Mouse (Mus musculus): ENCODE results near the gene Slc1a1. TPM values are rescaled to one million over a fixed set of nuclear protein-coding genes. Genes with fewer than 3 reads are reported as not detected.

The Slc1a1 gene
- polyA plus RNA-seq, 1 experiment from 2014 or later = 20.5 TPM

DNA sequence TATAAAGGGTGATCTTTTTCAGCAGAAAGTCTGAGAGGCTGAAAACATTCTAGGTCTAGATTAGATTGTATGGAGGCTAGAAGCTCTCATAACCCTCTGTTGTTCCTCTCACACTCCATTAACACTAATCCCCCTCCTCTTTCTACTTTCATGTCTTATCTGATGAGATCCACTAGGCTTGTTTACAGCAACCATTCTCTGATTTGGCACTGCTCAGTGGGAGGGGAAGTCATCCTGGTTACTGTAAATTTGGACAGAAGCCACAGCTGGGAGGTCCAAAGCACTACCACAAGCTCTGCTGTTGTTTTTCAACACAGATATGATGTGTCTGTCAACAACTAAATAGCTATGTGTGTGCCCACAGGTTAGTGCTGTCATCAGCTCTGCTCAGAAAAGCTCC lies 3.5 kb upstream of the Slc1a1 start:
- H3K9me3 ChIP-seq (replicated peaks; ENCODE audit: low read length) = no peaks in the 10 kb centered on the region
- no peak for DNase-seq (ENCODE audit: low spot score)
- H3K36me3 ChIP-seq (ENCODE audit: insufficient read depth, low read length) = no peaks in the 10 kb centered on the region
- H3K27ac ChIP-seq = no peak overlapping the region
- TF ChIP-seq CTCF (IDR thresholded peaks at IDR 0.05; ENCODE audit: low read depth) = no peak
- H3K4me2 ChIP-seq (ENCODE audit: low read length) = no peak overlapping the region
- ATAC-seq (replicated peaks; ENCODE audit: low FRiP score, low read depth) = no peak
- no peak overlapping the region for H3K4me3 ChIP-seq (replicated peaks; ENCODE audit: low read depth, low read length)
- no peak overlapping the region for H3K9ac ChIP-seq (ENCODE audit: low read depth, low read length)
- 0 out of 2 replicates have a peak, but pooled peaks cover 6% of the 10 kb centered on the region for H3K4me1 ChIP-seq (replicated peaks; ENCODE audit: insufficient read depth, low read length)
- H3K27me3 ChIP-seq (ENCODE audit: insufficient read depth, low read length) = no peaks in the 10 kb centered on the region

DNA sequence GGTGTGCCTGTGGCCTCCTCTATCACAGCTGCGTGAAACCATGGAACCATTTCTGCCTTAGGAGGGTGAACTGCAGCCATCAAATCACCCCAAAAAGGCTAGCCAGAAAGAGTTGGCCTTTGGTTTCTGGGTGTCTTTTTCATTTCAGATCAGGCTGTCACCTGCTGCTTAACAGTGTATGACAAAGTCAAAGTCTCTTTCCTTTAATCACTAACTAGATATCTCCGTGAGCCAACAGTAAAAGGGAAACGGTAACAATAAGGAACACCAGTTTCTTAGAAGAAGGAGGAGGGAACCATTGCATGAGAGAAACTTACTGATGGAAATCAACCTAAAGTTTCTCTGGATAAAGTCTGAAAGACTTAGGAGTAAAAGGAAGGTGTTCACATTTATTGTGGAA lies 2.2 kb upstream of the Slc1a1 start:
- DNase-seq (ENCODE audit: low spot score) = no peak
- Histone ChIP-seq H3K9me3 (replicated peaks; ENCODE audit: low read length) (no peaks in the 10 kb centered on the region), H3K4me1 (replicated peaks; ENCODE audit: insufficient read depth, low read length) (0 out of 2 replicates have a peak, but pooled peaks cover 6% of the 10 kb centered on the region), H3K4me3 (replicated peaks; ENCODE audit: low read depth, low read length) (no peak overlapping the region), H3K36me3 (ENCODE audit: insufficient read depth, low read length) (no peaks in the 10 kb centered on the region), H3K27me3 (ENCODE audit: insufficient read depth, low read length) (no peaks in the 10 kb centered on the region), H3K9ac (ENCODE audit: low read depth, low read length) (no peak overlapping the region), H3K4me2 (ENCODE audit: low read length) (no peak overlapping the region), H3K27ac (no peak overlapping the region)
- 67% methylated on average over 3 of the region's 3 CpGs for WGBS
- no peak for TF ChIP-seq CTCF (IDR thresholded peaks at IDR 0.05; ENCODE audit: low read depth)
- no peak for ATAC-seq (replicated peaks; ENCODE audit: low FRiP score, low read depth)

DNA sequence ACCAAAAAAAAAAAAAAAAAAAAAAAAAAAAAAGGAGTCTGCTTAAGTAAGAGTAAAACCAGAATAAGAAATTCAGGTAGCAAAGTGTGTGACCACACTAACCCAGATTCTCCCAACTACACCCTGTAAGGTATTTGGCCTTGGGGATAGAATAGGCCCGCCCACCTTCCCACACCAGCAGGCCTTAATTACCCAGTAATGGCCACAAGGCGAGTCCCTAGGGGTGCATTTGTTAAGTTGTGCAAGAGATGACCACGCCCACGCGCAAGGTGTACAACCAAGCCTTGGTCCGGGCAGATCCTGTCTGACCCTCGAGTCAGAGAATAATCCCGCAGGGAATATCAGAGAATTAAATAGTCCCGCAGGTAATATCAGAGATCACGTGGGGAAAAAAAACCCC lies 461 bp upstream of the Slc1a1 start:
- ATAC-seq (replicated peaks; ENCODE audit: low FRiP score, low read depth) = peak; percentile 51; the same call in 1 of the 2 replicates
- Histone ChIP-seq H3K27ac (no peak overlapping the region), H3K4me3 (replicated peaks; ENCODE audit: low read depth, low read length) (peak overlapping the region; percentile 50), H3K4me2 (ENCODE audit: low read length) (peak overlapping the region; percentile 96), H3K9me3 (replicated peaks; ENCODE audit: low read length) (no peaks in the 10 kb centered on the region), H3K4me1 (replicated peaks; ENCODE audit: insufficient read depth, low read length) (0 out of 2 replicates have a peak, but pooled peaks cover 6% of the 10 kb centered on the region), H3K27me3 (ENCODE audit: insufficient read depth, low read length) (no peaks in the 10 kb centered on the region), H3K36me3 (ENCODE audit: insufficient read depth, low read length) (no peaks in the 10 kb centered on the region), H3K9ac (ENCODE audit: low read depth, low read length) (peak overlapping the region; percentile 52; the same call in 1 of the 2 replicates)
- no peak for TF ChIP-seq CTCF (IDR thresholded peaks at IDR 0.05; ENCODE audit: low read depth)
- no peak for DNase-seq (ENCODE audit: low spot score)
- 9% methylated on average over 10 of the region's 10 CpGs for WGBS

DNA sequence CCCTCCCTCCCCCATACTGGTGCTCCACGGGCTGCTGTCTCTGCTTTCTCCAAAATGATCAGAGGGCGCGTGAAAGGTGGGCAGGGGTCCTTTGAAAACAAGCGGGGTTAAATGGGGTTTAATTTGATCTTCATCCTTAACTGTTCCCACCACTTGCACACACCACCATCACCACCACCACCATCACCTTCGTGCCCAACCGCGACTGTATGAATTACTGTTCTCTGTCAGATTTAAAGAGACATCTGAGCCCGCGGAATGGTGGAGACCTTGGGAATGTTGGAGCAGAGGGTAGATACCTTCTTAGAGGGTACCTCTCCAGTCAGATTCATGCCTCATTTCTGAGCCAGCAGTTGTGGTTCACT lies 633 bp downstream of the Slc1a1 start:
- H3K27ac ChIP-seq = peak overlapping the region; percentile 57
- H3K4me2 ChIP-seq (ENCODE audit: low read length) = peak overlapping the region; percentile 96
- 0 out of 2 replicates have a peak, but pooled peaks cover 6% of the 10 kb centered on the region for H3K4me1 ChIP-seq (replicated peaks; ENCODE audit: insufficient read depth, low read length)
- no peak for ATAC-seq (replicated peaks; ENCODE audit: low FRiP score, low read depth)
- TF ChIP-seq CTCF (IDR thresholded peaks at IDR 0.05; ENCODE audit: low read depth) = no peak
- H3K9me3 ChIP-seq (replicated peaks; ENCODE audit: low read length) = no peaks in the 10 kb centered on the region
- no peak for DNase-seq (ENCODE audit: low spot score)
- H3K27me3 ChIP-seq (ENCODE audit: insufficient read depth, low read length) = no peaks in the 10 kb centered on the region
- WGBS = 6% methylated on average over 9 of the region's 9 CpGs
- no peaks in the 10 kb centered on the region for H3K36me3 ChIP-seq (ENCODE audit: insufficient read depth, low read length)
- peak overlapping the region; percentile 52 for H3K9ac ChIP-seq (ENCODE audit: low read depth, low read length)
- H3K4me3 ChIP-seq (replicated peaks; ENCODE audit: low read depth, low read length) = peak overlapping the region; percentile 50

DNA sequence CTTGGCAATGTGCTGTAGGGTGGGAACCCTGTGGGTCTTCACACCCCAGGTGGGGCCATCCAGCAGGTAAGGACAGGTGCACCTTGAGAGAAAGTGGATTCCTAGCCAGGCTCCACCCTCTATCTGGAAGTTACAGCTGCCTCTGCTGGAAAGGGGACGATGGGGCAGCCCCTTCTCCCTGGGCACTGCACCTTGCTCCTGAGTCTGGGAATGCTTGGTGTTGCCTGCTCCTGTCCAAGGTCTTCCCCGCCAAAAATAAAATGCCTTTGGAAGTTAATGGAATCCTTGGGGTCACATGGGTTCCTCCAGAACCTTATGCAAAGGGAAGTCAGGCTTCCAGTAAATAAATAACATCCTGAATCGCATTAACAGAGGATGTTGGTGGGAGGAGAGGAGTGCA lies 1.3 kb downstream of the Slc1a1 start:
- DNase-seq (ENCODE audit: low spot score) = no peak
- no peaks in the 10 kb centered on the region for H3K36me3 ChIP-seq (ENCODE audit: insufficient read depth, low read length)
- ATAC-seq (replicated peaks; ENCODE audit: low FRiP score, low read depth) = peak; percentile 58
- no peak for TF ChIP-seq CTCF (IDR thresholded peaks at IDR 0.05; ENCODE audit: low read depth)
- no peaks in the 10 kb centered on the region for H3K9me3 ChIP-seq (replicated peaks; ENCODE audit: low read length)
- H3K27me3 ChIP-seq (ENCODE audit: insufficient read depth, low read length) = no peaks in the 10 kb centered on the region
- H3K9ac ChIP-seq (ENCODE audit: low read depth, low read length) = no peak overlapping the region
- H3K27ac ChIP-seq = peak overlapping the region; percentile 57
- WGBS = 46% methylated on average over 3 of the region's 3 CpGs
- H3K4me2 ChIP-seq (ENCODE audit: low read length) = peak overlapping the region; percentile 96; the same call in 1 of the 2 replicates
- 0 out of 2 replicates have a peak, but pooled peaks cover 6% of the 10 kb centered on the region for H3K4me1 ChIP-seq (replicated peaks; ENCODE audit: insufficient read depth, low read length)
- H3K4me3 ChIP-seq (replicated peaks; ENCODE audit: low read depth, low read length) = no peak overlapping the region

DNA sequence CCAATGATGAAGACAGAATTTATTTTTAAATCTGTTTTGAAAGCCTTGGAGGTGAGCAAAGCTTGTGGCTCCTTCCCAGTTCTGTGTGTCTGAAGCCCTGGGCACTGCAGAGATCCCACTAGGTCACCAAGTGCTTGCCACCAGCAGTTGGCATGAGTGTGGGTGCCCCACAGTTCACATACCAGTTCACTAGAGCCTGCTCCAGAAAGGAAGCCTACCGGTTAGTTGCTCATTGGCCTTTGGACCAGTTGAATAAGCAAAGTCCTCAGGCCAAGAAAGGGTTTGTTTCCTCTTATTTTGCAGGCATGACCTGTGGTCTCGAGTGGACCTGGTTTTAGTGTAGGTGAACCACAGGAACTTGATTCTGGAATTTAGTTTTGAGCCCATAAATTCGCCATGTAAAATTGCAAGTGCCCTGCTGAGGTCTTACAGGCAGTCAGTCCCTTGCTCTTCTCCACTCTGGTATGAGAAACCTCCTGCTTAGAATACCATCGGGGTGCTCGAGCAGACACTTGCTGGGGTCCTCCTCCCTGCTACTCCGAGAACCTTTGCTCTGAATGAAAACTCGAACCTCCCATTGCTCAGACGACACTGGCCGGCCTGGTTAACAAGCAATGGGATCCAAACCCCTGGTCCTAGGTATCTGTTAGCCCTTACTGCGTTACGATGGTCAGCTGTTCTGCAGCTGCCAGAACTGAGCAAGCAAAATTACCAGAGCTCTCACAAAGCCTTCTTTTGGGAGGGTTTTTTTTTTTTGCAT lies 2.0 kb downstream of the Slc1a1 start:
- no peaks in the 10 kb centered on the region for H3K27me3 ChIP-seq (ENCODE audit: insufficient read depth, low read length)
- peak overlapping the region; percentile 26; the same call in 1 of the 2 replicates for H3K27ac ChIP-seq
- 0 out of 2 replicates have a peak, but pooled peaks cover 6% of the 10 kb centered on the region for H3K4me1 ChIP-seq (replicated peaks; ENCODE audit: insufficient read depth, low read length)
- peak; percentile 77 for ATAC-seq (replicated peaks; ENCODE audit: low FRiP score, low read depth)
- no peak overlapping the region for H3K9ac ChIP-seq (ENCODE audit: low read depth, low read length)
- no peak for DNase-seq (ENCODE audit: low spot score)
- H3K9me3 ChIP-seq (replicated peaks; ENCODE audit: low read length) = no peaks in the 10 kb centered on the region
- no peaks in the 10 kb centered on the region for H3K36me3 ChIP-seq (ENCODE audit: insufficient read depth, low read length)
- TF ChIP-seq CTCF (IDR thresholded peaks at IDR 0.05; ENCODE audit: low read depth) = no peak
- H3K4me2 ChIP-seq (ENCODE audit: low read length) = no peak overlapping the region
- no peak overlapping the region for H3K4me3 ChIP-seq (replicated peaks; ENCODE audit: low read depth, low read length)
- WGBS = 66% methylated on average over 11 of the region's 11 CpGs

Measured in kidney, postnatal 0 days (tissue).